Mouse (Mus musculus) midbrain, embryonic 16.5 days (tissue): ENCODE data around the gene Nup155. TPM values are rescaled to one million over a fixed set of nuclear protein-coding genes. Genes with fewer than 3 reads are reported as not detected.

ENCODE experiments used
- ATAC-seq: fragments of 200-750 bp; cut with Nextera tagmentation; 2 replicates; pipeline ENCODE4 v1.8.0; 2017; ENCODE audit warnings: moderate TSS enrichment
- H3K27ac ChIP-seq: fragments of 300-500 bp; sonication (generic); 2 replicates; pipeline ENCODE4 v1.5.1; 2014; ENCODE audit warnings: mild to moderate bottlenecking, low read length, mixed read lengths
- H3K27me3 ChIP-seq: fragments of 300-500 bp; sonication (generic); 2 replicates; pipeline ENCODE4 v1.6.1; 2014; ENCODE audit warnings: low read depth, low read length, mixed read lengths; ENCODE audit not compliant: control insufficient read depth, insufficient read depth
- H3K36me3 ChIP-seq: fragments of 300-500 bp; sonication (generic); 2 replicates; pipeline ENCODE4 v1.6.1; 2014; ENCODE audit warnings: mild to moderate bottlenecking, low read length, moderate library complexity, mixed read lengths; ENCODE audit not compliant: control insufficient read depth, insufficient read depth
- H3K4me1 ChIP-seq: fragments of 300-500 bp; sonication (generic); 2 replicates; pipeline ENCODE4 v1.6.1; 2014; ENCODE audit warnings: mild to moderate bottlenecking, low read length, mixed read lengths; ENCODE audit not compliant: control insufficient read depth, insufficient read depth
- H3K4me2 ChIP-seq: fragments of 300-500 bp; sonication (generic); 2 replicates; pipeline ENCODE4 v1.6.1; 2014; ENCODE audit warnings: mild to moderate bottlenecking, low read length, mixed read lengths
- H3K4me3 ChIP-seq: fragments of 300-500 bp; sonication (generic); 2 replicates; pipeline ENCODE4 v1.5.1; 2014; ENCODE audit warnings: low read depth, mild to moderate bottlenecking, low read length, moderate library complexity, mixed read lengths
- H3K9ac ChIP-seq: fragments of 300-500 bp; sonication (generic); 2 replicates; pipeline ENCODE4 v1.6.1; 2014; ENCODE audit warnings: low read depth, low read length, mixed read lengths
- H3K9me3 ChIP-seq: fragments of 300-500 bp; sonication (generic); replicated peaks from 2 replicates; pipeline ENCODE4 v1.6.1; 2014; ENCODE audit warnings: mild to moderate bottlenecking, low read length, mixed read lengths; ENCODE audit not compliant: control insufficient read depth, poor library complexity, severe bottlenecking
- WGBS: fragments of 180-500 bp; shearing (Covaris S2); extraction: QIAGEN DNeasy Blood & Tissue Kit; methylation state at CpG from one replicate; pipeline ENCODE4 v1.1.7; 2014; 5-methylcytosine and 5-hydroxymethylcytosine counted together
- polyA plus RNA-seq: library from polyadenylated mRNA; unstranded; fragments of >200 nt; fragmentation: Nextera tagmentation; extraction: Ambion mirVana; gene quantifications from 2 replicates; pipeline ENCODE4 v1.2.1, GENCODE M21; 2015

The Nup155 gene
- polyA plus RNA-seq, 1 experiment from 2014 or later: 10.9 TPM

DNA sequence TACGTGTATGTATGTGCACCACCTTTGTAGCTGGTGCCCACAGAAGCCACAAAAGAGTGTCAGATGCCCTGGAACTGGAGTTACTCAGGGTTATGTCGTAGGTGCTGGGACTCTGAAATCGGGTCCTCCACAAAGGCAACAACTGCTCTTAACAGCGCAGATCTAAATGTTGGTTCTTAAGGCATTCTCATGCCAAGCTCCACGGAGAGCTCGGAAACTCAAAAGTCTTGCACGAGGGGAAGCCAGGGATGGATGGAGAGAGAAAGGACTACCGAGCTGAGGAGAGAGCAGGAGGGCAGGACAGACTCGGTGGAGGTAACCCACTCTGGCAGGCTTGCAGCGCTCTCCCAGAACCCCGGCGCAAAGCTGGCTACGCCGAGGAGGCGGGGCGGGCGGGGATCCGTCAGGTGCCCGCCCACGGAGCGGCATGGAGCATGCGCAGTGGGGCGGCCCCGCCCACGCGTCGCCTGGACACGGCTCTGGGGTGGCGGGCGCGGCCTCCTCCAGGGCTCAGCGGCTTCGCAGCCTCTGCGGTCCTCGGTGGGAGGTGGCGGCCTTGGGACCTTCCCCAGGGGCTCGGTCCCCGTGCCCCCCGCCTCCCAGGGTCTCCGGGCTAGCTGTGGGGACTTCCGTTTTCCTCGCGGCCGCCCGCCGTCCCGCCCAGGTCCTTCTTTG lies 59.7 kb downstream of the Nup155 start, which contains the start of gene Cplane1:
TSS of gene Cplane1 (plus strand) at position 516 of the 675 bp plus-strand sequence.
- H3K27me3 ChIP-seq: no peaks in the 10 kb centered on the region
- H3K4me2 ChIP-seq: peak within 1 kb of the TSS; percentile 74
- peaks cover 13% of the 10 kb centered on the region for H3K4me1 ChIP-seq
- H3K36me3 ChIP-seq: peaks cover 5% of the 10 kb centered on the region; the same call in 1 of the 2 replicates
- WGBS: under 1% methylated on average over 42 of the region's 47 CpGs
- peak within 1 kb of the TSS; percentile 80 for H3K4me3 ChIP-seq
- H3K9ac ChIP-seq: peak within 1 kb of the TSS; percentile 96
- H3K9me3 ChIP-seq: no peaks in the 10 kb centered on the region
- ATAC-seq: peak; percentile 99
- peak within 1 kb of the TSS; percentile 93 for H3K27ac ChIP-seq

DNA sequence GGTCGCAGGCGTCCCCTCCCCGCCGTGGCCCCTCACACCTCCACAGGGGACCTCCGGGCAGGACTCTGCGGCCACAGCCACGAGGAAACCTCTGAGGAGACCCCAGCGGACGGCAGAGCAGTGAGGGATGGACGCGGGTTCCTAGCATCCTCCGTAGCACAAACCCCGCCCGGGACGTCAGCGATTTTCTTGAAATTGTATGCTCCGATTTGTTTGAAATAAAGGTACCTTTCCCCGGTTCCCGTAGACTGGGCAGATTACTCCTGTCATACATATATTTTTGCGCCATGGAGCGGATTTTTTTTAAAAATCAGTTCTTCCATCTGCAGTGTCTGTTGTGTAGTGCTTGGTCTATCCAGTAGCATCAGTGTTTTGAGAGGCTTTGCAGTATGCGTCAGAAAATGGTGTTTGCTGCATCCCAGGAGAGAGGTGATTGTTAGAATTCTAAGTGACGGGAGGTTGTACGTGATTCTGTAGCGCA lies 60.2 kb downstream of the Nup155 start:
- peak; percentile 86 for ATAC-seq
- Histone ChIP-seq H3K36me3 (peaks cover 5% of the 10 kb centered on the region; the same call in 1 of the 2 replicates), H3K27ac (peak overlapping the region; percentile 93), H3K4me1 (peaks cover 13% of the 10 kb centered on the region), H3K4me2 (peak overlapping the region; percentile 55), H3K9me3 (no peaks in the 10 kb centered on the region), H3K4me3 (peak overlapping the region; percentile 80), H3K27me3 (no peaks in the 10 kb centered on the region), H3K9ac (peak overlapping the region; percentile 96)
- WGBS: under 1% methylated on average over 25 of the region's 25 CpGs

DNA sequence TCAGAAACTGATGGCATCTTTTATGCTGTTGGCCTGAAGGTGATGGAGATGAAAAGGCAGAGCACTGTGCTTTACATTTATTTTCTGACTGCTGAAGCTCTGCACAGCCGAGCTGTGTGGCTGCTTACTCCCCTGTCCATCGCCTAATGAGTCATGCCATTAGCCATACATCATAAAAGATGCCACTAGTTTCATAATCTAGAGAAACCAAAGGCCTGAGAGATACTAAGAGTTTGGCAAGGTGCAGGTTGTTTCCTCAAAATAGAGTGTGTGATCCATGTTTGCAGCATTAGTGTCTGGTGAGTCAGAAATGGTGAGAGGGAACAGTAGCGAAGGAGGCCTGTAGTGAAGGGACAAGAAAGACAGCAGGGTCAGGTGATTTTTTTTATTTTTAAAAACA lies 80.5 kb downstream of the Nup155 start:
- Histone ChIP-seq H3K27ac (no peak overlapping the region), H3K4me3 (no peak overlapping the region), H3K9ac (no peak overlapping the region), H3K4me1 (no peaks in the 10 kb centered on the region), H3K27me3 (no peaks in the 10 kb centered on the region), H3K4me2 (no peak overlapping the region), H3K36me3 (peaks cover 37% of the 10 kb centered on the region), H3K9me3 (no peaks in the 10 kb centered on the region)
- 96% methylated on average over 3 of the region's 3 CpGs for WGBS
- ATAC-seq: no peak

DNA sequence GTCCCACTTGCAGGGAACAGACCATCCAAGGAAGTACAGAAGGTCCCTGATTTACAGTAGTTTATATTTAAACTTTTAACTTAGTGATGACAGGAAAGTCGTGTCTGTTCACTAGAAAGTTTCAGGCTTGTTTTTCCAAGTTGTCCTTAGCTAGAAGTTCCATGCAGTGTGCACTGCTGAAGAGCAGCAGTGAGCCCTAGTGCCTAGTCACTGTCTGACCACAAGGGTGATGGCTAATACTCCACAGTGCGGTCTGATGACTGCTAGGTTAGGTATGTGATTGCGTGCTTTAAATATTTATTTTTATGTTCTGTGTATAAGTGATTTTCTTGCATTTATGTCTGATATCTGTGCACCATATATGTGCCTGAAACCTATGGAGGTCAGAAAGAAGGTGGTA lies 81.4 kb downstream of the Nup155 start:
- Histone ChIP-seq H3K9me3 (no peaks in the 10 kb centered on the region), H3K4me3 (no peak overlapping the region), H3K36me3 (peaks cover 45% of the 10 kb centered on the region), H3K4me2 (no peak overlapping the region), H3K27ac (no peak overlapping the region), H3K4me1 (no peaks in the 10 kb centered on the region), H3K9ac (no peak overlapping the region), H3K27me3 (no peaks in the 10 kb centered on the region)
- 98% methylated on average over 3 of the region's 3 CpGs for WGBS
- ATAC-seq: no peak

DNA sequence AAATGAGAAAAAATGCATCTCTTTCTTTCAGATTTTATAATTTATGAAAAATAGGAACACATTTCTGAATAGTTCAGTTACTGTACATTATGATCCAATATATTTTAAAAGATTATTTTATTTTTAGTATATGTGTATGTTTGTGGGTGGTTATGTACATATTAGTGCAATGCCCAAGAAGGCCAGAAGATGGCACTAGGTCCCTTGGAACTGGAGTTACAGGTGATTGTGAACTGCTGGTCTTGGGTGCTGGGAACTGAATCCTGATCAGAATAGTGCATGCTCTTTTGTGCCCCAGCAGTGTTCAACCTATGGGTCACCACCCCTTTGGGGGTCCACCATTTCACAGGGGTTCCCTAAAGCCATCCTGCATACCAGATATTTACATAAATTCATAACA lies 91.2 kb downstream of the Nup155 start:
- ATAC-seq: no peak
- Histone ChIP-seq H3K36me3 (peaks cover 48% of the 10 kb centered on the region), H3K9me3 (no peaks in the 10 kb centered on the region), H3K27ac (no peak overlapping the region), H3K4me2 (no peak overlapping the region), H3K27me3 (no peaks in the 10 kb centered on the region), H3K4me3 (no peak overlapping the region), H3K4me1 (no peaks in the 10 kb centered on the region), H3K9ac (no peak overlapping the region)

DNA sequence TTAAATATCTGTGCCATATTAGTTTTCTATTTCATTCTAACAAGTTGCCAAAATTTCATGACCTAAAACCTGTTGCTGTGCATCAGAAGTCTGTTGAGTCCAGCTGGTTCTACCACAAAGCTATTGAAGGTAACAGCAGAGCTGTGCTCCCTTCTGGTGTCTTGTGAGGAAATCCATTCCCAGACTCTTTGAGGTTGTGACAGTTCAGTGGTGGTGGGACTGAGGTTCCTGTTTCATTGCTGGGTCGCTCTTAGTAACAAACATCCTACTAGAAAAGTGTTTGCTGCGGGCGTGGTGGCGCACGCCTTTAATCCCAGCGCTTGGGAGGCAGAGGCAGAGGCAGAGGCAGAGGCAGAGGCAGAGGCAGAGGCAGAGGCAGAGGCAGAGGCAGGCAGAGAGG lies 99.3 kb downstream of the Nup155 start:
- H3K4me1 ChIP-seq: no peaks in the 10 kb centered on the region
- H3K9me3 ChIP-seq: no peaks in the 10 kb centered on the region
- 97% methylated on average over 6 of the region's 6 CpGs for WGBS
- H3K4me3 ChIP-seq: no peak overlapping the region
- H3K27me3 ChIP-seq: no peaks in the 10 kb centered on the region
- no peak for ATAC-seq
- H3K36me3 ChIP-seq: peaks cover 36% of the 10 kb centered on the region
- H3K4me2 ChIP-seq: no peak overlapping the region
- H3K9ac ChIP-seq: no peak overlapping the region
- no peak overlapping the region for H3K27ac ChIP-seq

Other genes with a start within 250 kb of the Nup155 start
- 71.6 and 75.2 TPM in 2 replicates for gene Wdr70, start 10.1 kb upstream of the Nup155 start, polyA plus RNA-seq
- 15.3 and 18.1 TPM in 2 replicates for gene Cplane1, start 59.8 kb downstream of the Nup155 start, polyA plus RNA-seq